Mouse (Mus musculus) cerebellum, postnatal 10 days (tissue): ENCODE data around the gene Itm2c.

ENCODE experiments used
- DNase-seq, 2 experiments: peaks; one replicate each; pipeline ENCODE4 v3.0.0; 2021; ENCODE audit warnings: mixed read lengths in 2 of 2

The Itm2c gene

GRCm38 (mm10) chr1:85900521-85901333, 6.6 kb downstream of the Itm2c start:
- DNase-seq, result peak in 1 of 2 experiments; percentile 34

- DNase-seq, result no peak
Observed at GRCm38 (mm10) chr1:85901516-85902107, 7.5 kb downstream of the Itm2c start.

GRCm38 (mm10) chr1:85902108-85902561, 8.1 kb downstream of the Itm2c start:
- peak; percentile 84 to 87 for DNase-seq

- no peak for DNase-seq
Observed at GRCm38 (mm10) chr1:85906892-85907291, 12.8 kb downstream of the Itm2c start.

- no peak for DNase-seq
Observed at GRCm38 (mm10) chr1:85908754-85909590, 14.9 kb downstream of the Itm2c start.

- DNase-seq, result no peak
Observed at GRCm38 (mm10) chr1:85913078-85913755, 19.1 kb downstream of the Itm2c start.

GRCm38 (mm10) chr1:85915890-85916289, 21.8 kb downstream of the Itm2c start:
- DNase-seq, result no peak

- DNase-seq, result peak in 1 of 2 experiments; percentile 52
Observed at GRCm38 (mm10) chr1:85916830-85917450, 22.9 kb downstream of the Itm2c start.

- DNase-seq, result no peak
Observed at GRCm38 (mm10) chr1:85919621-85920020, 25.5 kb downstream of the Itm2c start.

GRCm38 (mm10) chr1:85921725-85922124, 27.6 kb downstream of the Itm2c start:
- peak in 1 of 2 experiments; percentile 70 for DNase-seq

GRCm38 (mm10) chr1:85922127-85922864, 28.2 kb downstream of the Itm2c start:
- peak; percentile 71 for DNase-seq

GRCm38 (mm10) chr1:85922865-85923211, 28.8 kb downstream of the Itm2c start:
- no peak for DNase-seq

- no peak for DNase-seq
Observed at GRCm38 (mm10) chr1:85925183-85925582, 31.1 kb downstream of the Itm2c start.

GRCm38 (mm10) chr1:85928057-85928687, 34.1 kb downstream of the Itm2c start, which contains the start of gene 4933407L21Rik:
TSS of gene 4933407L21Rik (plus strand) at chr1:85928483.
- DNase-seq, result peak; percentile 80 to 84

GRCm38 (mm10) chr1:85928688-85929065, 34.6 kb downstream of the Itm2c start:
- no peak for DNase-seq

- DNase-seq, result no peak
Observed at GRCm38 (mm10) chr1:85929406-85929805, 35.3 kb downstream of the Itm2c start.

- peak; percentile 55 to 68 for DNase-seq
Observed at GRCm38 (mm10) chr1:85931170-85931569, 37.1 kb downstream of the Itm2c start.

GRCm38 (mm10) chr1:85933226-85933625, 39.1 kb downstream of the Itm2c start:
- DNase-seq, result no peak

- no peak for DNase-seq
Observed at GRCm38 (mm10) chr1:85933631-85934465, 39.8 kb downstream of the Itm2c start.

- DNase-seq, result no peak
Observed at GRCm38 (mm10) chr1:85934560-85934959, 40.5 kb downstream of the Itm2c start.
